Mouse (Mus musculus): ENCODE measurements at regions not wholly inside any gene's neighbourhood (a gene's known extent, or its start where the extent isn't known, plus 50 kb on each side); places are given as distances from the start of the nearest gene placed in this dataset.

- H3K4me3 ChIP-seq (ENCODE audit: low read depth, low read length) = no peak overlapping the region
- no peaks in the 10 kb centered on the region for H3K4me1 ChIP-seq (ENCODE audit: insufficient read depth, low read depth, low read length)
- no peaks in the 10 kb centered on the region for H3K36me3 ChIP-seq (replicated peaks)
- no peaks in the 10 kb centered on the region for H3K9me3 ChIP-seq (replicated peaks)
- H3K27me3 ChIP-seq (ENCODE audit: insufficient read depth, low read length) = peaks cover 3% of the 10 kb centered on the region; the same call in 1 of the 2 replicates
- DNase-seq (ENCODE audit: low spot score) (no peak), ATAC-seq (ENCODE audit: extremely low read depth, insufficient number of reproducible peaks, low FRiP score, poor library complexity, severe bottlenecking) (no peak)
- no peak for TF ChIP-seq GATA2 (IDR thresholded peaks at IDR 0.05; ENCODE audit: borderline replicate concordance, low read depth, low read length)
- TF ChIP-seq TAL1 (conservative IDR thresholded peaks at IDR 0.05; ENCODE audit: low read depth, low read length) = no peak
- TF ChIP-seq CTCF (IDR thresholded peaks at IDR 0.05; ENCODE audit: low read depth, low read length) = no peak
- TF ChIP-seq POLR2AphosphoS5 (IDR thresholded peaks at IDR 0.05; ENCODE audit: insufficient replicate concordance, low read depth, low read length) = no peak
- TF ChIP-seq GATA1 (IDR thresholded peaks at IDR 0.05; ENCODE audit: borderline replicate concordance, low read length) = no peak
Measured at GRCm38 (mm10) chr13:101464928-101465747, 302.9 kb downstream of the Pik3r1 start.

GRCm38 (mm10) chr13:101456926-101457325 is 311.1 kb downstream of the Pik3r1 start:
- no peak for TF ChIP-seq TAL1 (conservative IDR thresholded peaks at IDR 0.05; ENCODE audit: low read depth, low read length)
- no peak for TF ChIP-seq GATA2 (IDR thresholded peaks at IDR 0.05; ENCODE audit: borderline replicate concordance, low read depth, low read length)
- Histone ChIP-seq H3K36me3 (replicated peaks) (no peaks in the 10 kb centered on the region), H3K27me3 (ENCODE audit: insufficient read depth, low read length) (peaks cover 5% of the 10 kb centered on the region; the same call in 1 of the 2 replicates), H3K4me3 (ENCODE audit: low read depth, low read length) (no peak overlapping the region), H3K4me1 (ENCODE audit: insufficient read depth, low read depth, low read length) (no peaks in the 10 kb centered on the region), H3K9me3 (replicated peaks) (no peaks in the 10 kb centered on the region)
- ATAC-seq (ENCODE audit: extremely low read depth, insufficient number of reproducible peaks, low FRiP score, poor library complexity, severe bottlenecking) = no peak
- DNase-seq (ENCODE audit: low spot score) = no peak

GRCm38 (mm10) chr13:101454276-101454675 is 313.7 kb downstream of the Pik3r1 start:
- Histone ChIP-seq H3K36me3 (replicated peaks) (no peaks in the 10 kb centered on the region), H3K27me3 (ENCODE audit: insufficient read depth, low read length) (peaks cover 8% of the 10 kb centered on the region), H3K4me1 (ENCODE audit: insufficient read depth, low read depth, low read length) (no peaks in the 10 kb centered on the region), H3K4me3 (ENCODE audit: low read depth, low read length) (no peak overlapping the region), H3K9me3 (replicated peaks) (no peaks in the 10 kb centered on the region)
- ATAC-seq (ENCODE audit: extremely low read depth, insufficient number of reproducible peaks, low FRiP score, poor library complexity, severe bottlenecking) (no peak), DNase-seq (ENCODE audit: low spot score) (no peak)
- TF ChIP-seq POLR2AphosphoS5 (IDR thresholded peaks at IDR 0.05; ENCODE audit: insufficient replicate concordance, low read depth, low read length) (no peak), GATA1 (IDR thresholded peaks at IDR 0.05; ENCODE audit: borderline replicate concordance, low read length) (no peak), TAL1 (conservative IDR thresholded peaks at IDR 0.05; ENCODE audit: low read depth, low read length) (no peak), GATA2 (IDR thresholded peaks at IDR 0.05; ENCODE audit: borderline replicate concordance, low read depth, low read length) (no peak), CTCF (IDR thresholded peaks at IDR 0.05; ENCODE audit: low read depth, low read length) (no peak)

GRCm38 (mm10) chr13:101450501-101450900 is 317.5 kb downstream of the Pik3r1 start:
- Histone ChIP-seq H3K9me3 (replicated peaks) (no peaks in the 10 kb centered on the region), H3K4me3 (ENCODE audit: low read depth, low read length) (no peak overlapping the region), H3K36me3 (replicated peaks) (no peaks in the 10 kb centered on the region), H3K27me3 (ENCODE audit: insufficient read depth, low read length) (peaks cover 8% of the 10 kb centered on the region), H3K4me1 (ENCODE audit: insufficient read depth, low read depth, low read length) (no peaks in the 10 kb centered on the region)
- ATAC-seq (ENCODE audit: extremely low read depth, insufficient number of reproducible peaks, low FRiP score, poor library complexity, severe bottlenecking) = no peak
- TF ChIP-seq CTCF (IDR thresholded peaks at IDR 0.05; ENCODE audit: low read depth, low read length) (no peak), GATA1 (IDR thresholded peaks at IDR 0.05; ENCODE audit: borderline replicate concordance, low read length) (no peak)
- no peak for DNase-seq (ENCODE audit: low spot score)

- no peaks in the 10 kb centered on the region for H3K4me1 ChIP-seq (ENCODE audit: insufficient read depth, low read depth, low read length)
Measured at GRCm38 (mm10) chr13:101439517-101439916, 328.5 kb downstream of the Pik3r1 start.

GRCm38 (mm10) chr13:101439041-101439440 is 329.0 kb downstream of the Pik3r1 start:
- no peaks in the 10 kb centered on the region for H3K4me1 ChIP-seq (ENCODE audit: insufficient read depth, low read depth, low read length)
- TF ChIP-seq POLR2AphosphoS5 (IDR thresholded peaks at IDR 0.05; ENCODE audit: insufficient replicate concordance, low read depth, low read length) (no peak), CTCF (IDR thresholded peaks at IDR 0.05; ENCODE audit: low read depth, low read length) (no peak), GATA1 (IDR thresholded peaks at IDR 0.05; ENCODE audit: borderline replicate concordance, low read length) (no peak), GATA2 (IDR thresholded peaks at IDR 0.05; ENCODE audit: borderline replicate concordance, low read depth, low read length) (no peak), TAL1 (conservative IDR thresholded peaks at IDR 0.05; ENCODE audit: low read depth, low read length) (no peak)
- DNase-seq (ENCODE audit: low spot score) (no peak), ATAC-seq (ENCODE audit: extremely low read depth, insufficient number of reproducible peaks, low FRiP score, poor library complexity, severe bottlenecking) (no peak)
- H3K4me3 ChIP-seq (ENCODE audit: low read depth, low read length) = no peak overlapping the region
- no peaks in the 10 kb centered on the region for H3K9me3 ChIP-seq (replicated peaks)
- H3K27me3 ChIP-seq (ENCODE audit: insufficient read depth, low read length) = no peaks in the 10 kb centered on the region
- no peaks in the 10 kb centered on the region for H3K36me3 ChIP-seq (replicated peaks)

More at GRCm38 (mm10) chr13:101439517-101439916, 328.5 kb downstream of the Pik3r1 start:
- H3K9me3 ChIP-seq (replicated peaks) = no peaks in the 10 kb centered on the region
- ATAC-seq (ENCODE audit: extremely low read depth, insufficient number of reproducible peaks, low FRiP score, poor library complexity, severe bottlenecking) (no peak), DNase-seq (ENCODE audit: low spot score) (no peak)
- H3K36me3 ChIP-seq (replicated peaks) = no peaks in the 10 kb centered on the region
- H3K27me3 ChIP-seq (ENCODE audit: insufficient read depth, low read length) = no peaks in the 10 kb centered on the region
- H3K4me3 ChIP-seq (ENCODE audit: low read depth, low read length) = no peak overlapping the region
- no peak for TF ChIP-seq POLR2AphosphoS5 (IDR thresholded peaks at IDR 0.05; ENCODE audit: insufficient replicate concordance, low read depth, low read length)
- no peak for TF ChIP-seq GATA2 (IDR thresholded peaks at IDR 0.05; ENCODE audit: borderline replicate concordance, low read depth, low read length)
- TF ChIP-seq CTCF (IDR thresholded peaks at IDR 0.05; ENCODE audit: low read depth, low read length) = no peak
- no peak for TF ChIP-seq TAL1 (conservative IDR thresholded peaks at IDR 0.05; ENCODE audit: low read depth, low read length)
- no peak for TF ChIP-seq GATA1 (IDR thresholded peaks at IDR 0.05; ENCODE audit: borderline replicate concordance, low read length)

Measured in G1E (cell line).